Mouse (Mus musculus) hindbrain, embryonic 15.5 days (tissue): ENCODE measurements around the gene Adamts17. TPM values are rescaled to one million over a fixed set of nuclear protein-coding genes. Genes with fewer than 3 reads are reported as not detected.

Source experiments
- ATAC-seq: fragments of 200-750 bp; cut with Nextera tagmentation; 2 replicates; pipeline ENCODE4 v1.8.0; 2017; ENCODE audit warnings: low read depth, moderate number of reproducible peaks, moderate TSS enrichment; ENCODE audit not compliant: low FRiP score
- H3K27ac ChIP-seq: fragments of 300-500 bp; sonication (generic); replicated peaks from 2 replicates; pipeline ENCODE4 v1.5.1; 2015; ENCODE audit warnings: mild to moderate bottlenecking, inconsistent platforms
- H3K27me3 ChIP-seq: fragments of 300-500 bp; sonication (generic); 2 replicates; pipeline ENCODE4 v1.6.1; 2015; ENCODE audit warnings: control low read depth, inconsistent platforms
- H3K36me3 ChIP-seq: fragments of 300-500 bp; sonication (generic); 2 replicates; pipeline ENCODE4 v1.6.1; 2015; ENCODE audit warnings: control low read depth, inconsistent platforms
- H3K4me1 ChIP-seq: fragments of 300-500 bp; sonication (generic); replicated peaks from 2 replicates; pipeline ENCODE4 v1.6.1; 2015; ENCODE audit warnings: control low read depth, inconsistent platforms
- H3K4me2 ChIP-seq: fragments of 300-500 bp; sonication (generic); 2 replicates; pipeline ENCODE4 v1.6.1; 2015; ENCODE audit warnings: moderate library complexity, mild to moderate bottlenecking, inconsistent platforms
- H3K4me3 ChIP-seq: fragments of 300-500 bp; sonication (generic); 2 replicates; pipeline ENCODE4 v1.5.1; 2015; ENCODE audit warnings: mild to moderate bottlenecking, inconsistent platforms
- H3K9ac ChIP-seq: fragments of 300-500 bp; sonication (generic); 2 replicates; pipeline ENCODE4 v1.6.1; 2015; ENCODE audit warnings: inconsistent platforms
- H3K9me3 ChIP-seq: fragments of 300-500 bp; sonication (generic); 2 replicates; pipeline ENCODE4 v1.6.1; 2016; ENCODE audit warnings: control low read depth, inconsistent platforms
- WGBS: fragments of 180-500 bp; shearing (Covaris S2); methylation state at CpG from one replicate; pipeline ENCODE4 v1.1.7; 2015; 5-methylcytosine and 5-hydroxymethylcytosine counted together
- polyA plus RNA-seq: library from polyadenylated mRNA; unstranded; fragments of >200 nt; fragmentation: Nextera tagmentation; extraction: Ambion mirVana; gene quantifications from 2 replicates; pipeline ENCODE4 v1.2.1, GENCODE M21; 2015

The Adamts17 gene
- polyA plus RNA-seq, 1 experiment from 2014 or later, result 3.5 TPM

DNA sequence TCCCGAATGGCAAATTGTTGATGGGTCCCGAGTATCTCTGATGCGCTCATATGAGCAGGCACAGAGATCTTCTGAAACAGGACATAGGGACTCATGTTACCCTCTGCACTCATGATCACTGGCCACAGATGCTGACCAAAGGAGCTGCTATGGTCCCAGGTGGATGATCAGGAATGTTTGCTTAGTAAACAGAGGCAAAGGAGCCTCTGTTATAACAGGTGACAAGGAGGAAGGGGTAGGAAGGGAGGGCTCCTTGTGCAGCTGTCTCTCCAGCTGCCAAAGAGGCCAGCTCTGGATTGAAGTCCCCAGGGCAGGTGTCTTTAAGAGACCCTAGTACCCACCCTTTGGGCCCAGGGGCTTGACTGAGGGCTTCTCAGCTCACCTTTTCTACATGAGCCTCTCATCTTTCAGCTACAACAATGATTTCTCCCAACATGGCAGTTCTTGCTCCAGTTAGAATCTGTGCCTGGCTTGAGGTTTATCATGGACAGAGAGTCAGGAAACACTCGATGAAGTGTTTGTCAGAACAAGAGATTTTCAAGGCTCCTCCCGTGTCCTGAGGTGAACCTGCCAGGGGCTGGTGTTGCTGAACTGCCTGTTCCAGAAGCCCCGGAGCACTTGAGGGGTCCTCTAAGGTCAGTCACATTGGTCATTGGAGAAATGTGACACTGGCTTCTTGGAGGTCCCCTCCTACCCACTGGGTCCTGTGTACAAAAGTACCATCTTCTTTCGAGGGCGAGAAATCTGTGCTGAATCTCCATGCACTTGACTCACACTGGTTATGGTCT is 120.9 kb downstream of the Adamts17 start:
- ATAC-seq, result no peak
- Histone ChIP-seq H3K4me1 (peaks cover 6% of the 10 kb centered on the region; the same call in 1 of the 2 replicates), H3K36me3 (no peaks in the 10 kb centered on the region), H3K27me3 (no peaks in the 10 kb centered on the region), H3K4me2 (no peak overlapping the region), H3K9ac (no peak overlapping the region), H3K27ac (no peak overlapping the region), H3K9me3 (no peaks in the 10 kb centered on the region), H3K4me3 (no peak overlapping the region)
- WGBS, result 92% methylated on average over 8 of the region's 8 CpGs

DNA sequence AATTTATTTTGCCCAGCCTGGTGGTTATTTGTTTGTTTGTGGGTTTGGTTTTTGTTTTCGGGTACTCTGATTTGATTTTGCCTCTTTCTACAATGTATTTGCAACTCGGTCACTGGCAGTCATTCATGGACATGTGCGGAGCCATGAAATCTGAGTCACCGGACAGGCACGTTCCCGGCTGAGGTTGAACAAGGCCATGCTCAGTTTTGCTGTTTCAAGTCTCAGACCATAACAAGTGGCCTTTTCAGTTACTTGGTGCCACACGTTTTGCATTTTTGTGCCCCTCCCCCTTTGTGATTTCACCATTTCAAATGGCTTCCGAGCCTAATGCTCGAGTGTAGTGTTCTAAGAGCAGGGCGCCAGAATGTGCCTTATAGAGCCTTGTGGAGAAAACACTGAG is 123.2 kb downstream of the Adamts17 start:
- H3K4me2 ChIP-seq, result no peak overlapping the region
- no peak overlapping the region for H3K4me3 ChIP-seq
- no peak for ATAC-seq
- H3K27ac ChIP-seq, result no peak overlapping the region
- no peaks in the 10 kb centered on the region for H3K36me3 ChIP-seq
- H3K9ac ChIP-seq, result no peak overlapping the region
- peaks cover 15% of the 10 kb centered on the region for H3K4me1 ChIP-seq
- H3K9me3 ChIP-seq, result no peaks in the 10 kb centered on the region
- WGBS, result 79% methylated on average over 10 of the region's 10 CpGs
- no peaks in the 10 kb centered on the region for H3K27me3 ChIP-seq

GRCm38 (mm10) chr7:66963541-66963940 is 124.0 kb downstream of the Adamts17 start:
- H3K9me3 ChIP-seq, result no peaks in the 10 kb centered on the region
- no peaks in the 10 kb centered on the region for H3K36me3 ChIP-seq
- H3K27me3 ChIP-seq, result no peaks in the 10 kb centered on the region
- ATAC-seq, result no peak
- H3K27ac ChIP-seq, result no peak overlapping the region
- H3K4me1 ChIP-seq, result peaks cover 20% of the 10 kb centered on the region
- H3K4me2 ChIP-seq, result no peak overlapping the region
- 86% methylated on average over 8 of the region's 8 CpGs for WGBS
- H3K4me3 ChIP-seq, result no peak overlapping the region
- no peak overlapping the region for H3K9ac ChIP-seq

GRCm38 (mm10) chr7:66966541-66967205 is 127.1 kb downstream of the Adamts17 start:
- H3K4me1 ChIP-seq, result peaks cover 20% of the 10 kb centered on the region
- H3K9ac ChIP-seq, result 0 out of 2 replicates have a peak overlapping the region, but pooled peaks have one; percentile 10
- no peak overlapping the region for H3K4me2 ChIP-seq
- no peaks in the 10 kb centered on the region for H3K9me3 ChIP-seq
- ATAC-seq, result peak; percentile 76
- H3K4me3 ChIP-seq, result no peak overlapping the region
- H3K36me3 ChIP-seq, result no peaks in the 10 kb centered on the region
- WGBS, result 26% methylated on average over 6 of the region's 6 CpGs
- H3K27me3 ChIP-seq, result no peaks in the 10 kb centered on the region
- H3K27ac ChIP-seq, result peak overlapping the region; percentile 79

GRCm38 (mm10) chr7:66967206-66967919 is 127.8 kb downstream of the Adamts17 start:
- 42% methylated on average over 8 of the region's 8 CpGs for WGBS
- Histone ChIP-seq H3K4me3 (no peak overlapping the region), H3K27ac (peak overlapping the region; percentile 79), H3K27me3 (no peaks in the 10 kb centered on the region), H3K9ac (no peak overlapping the region), H3K36me3 (no peaks in the 10 kb centered on the region), H3K4me1 (peaks cover 20% of the 10 kb centered on the region), H3K9me3 (no peaks in the 10 kb centered on the region), H3K4me2 (no peak overlapping the region)
- ATAC-seq, result peak; percentile 67

- no peak overlapping the region for H3K4me3 ChIP-seq
- H3K27ac ChIP-seq, result no peak overlapping the region
- no peak overlapping the region for H3K9ac ChIP-seq
- H3K4me2 ChIP-seq, result no peak overlapping the region
- H3K36me3 ChIP-seq, result no peaks in the 10 kb centered on the region
- no peaks in the 10 kb centered on the region for H3K27me3 ChIP-seq
- H3K4me1 ChIP-seq, result peaks cover 20% of the 10 kb centered on the region
- ATAC-seq, result no peak
- H3K9me3 ChIP-seq, result no peaks in the 10 kb centered on the region
- 73% methylated on average over 6 of the region's 6 CpGs for WGBS
Observed at GRCm38 (mm10) chr7:66968661-66969060, 129.1 kb downstream of the Adamts17 start.

DNA sequence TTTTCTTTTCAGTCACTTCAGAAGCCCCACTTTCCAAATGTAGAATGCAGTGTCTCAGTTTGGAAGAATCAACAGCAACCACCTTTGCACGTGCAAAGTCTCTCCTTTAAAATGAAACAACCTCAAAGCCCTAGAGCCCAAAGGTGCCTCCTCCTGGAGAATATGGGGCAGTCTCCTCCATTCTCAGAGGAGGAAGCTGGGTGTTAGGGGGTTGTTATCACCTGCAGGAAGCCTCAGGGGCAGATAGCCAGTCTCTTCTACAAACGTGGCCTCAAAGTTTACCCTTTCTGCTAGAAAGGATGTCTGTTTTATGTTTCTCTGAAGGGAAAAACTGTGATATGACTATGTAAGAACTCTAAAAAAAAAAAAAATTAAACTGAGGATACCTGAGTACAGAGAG is 129.7 kb downstream of the Adamts17 start:
- H3K4me2 ChIP-seq, result no peak overlapping the region
- no peaks in the 10 kb centered on the region for H3K27me3 ChIP-seq
- ATAC-seq, result no peak
- H3K4me1 ChIP-seq, result peaks cover 20% of the 10 kb centered on the region
- H3K27ac ChIP-seq, result no peak overlapping the region
- no peak overlapping the region for H3K4me3 ChIP-seq
- WGBS, result 74% methylated on average over 2 of the region's 2 CpGs
- H3K9me3 ChIP-seq, result no peaks in the 10 kb centered on the region
- H3K36me3 ChIP-seq, result no peaks in the 10 kb centered on the region
- H3K9ac ChIP-seq, result no peak overlapping the region

- no peak overlapping the region for H3K4me2 ChIP-seq
- ATAC-seq, result no peak
- H3K27me3 ChIP-seq, result no peaks in the 10 kb centered on the region
- no peak overlapping the region for H3K4me3 ChIP-seq
- peaks cover 20% of the 10 kb centered on the region for H3K4me1 ChIP-seq
- no peaks in the 10 kb centered on the region for H3K9me3 ChIP-seq
- H3K27ac ChIP-seq, result no peak overlapping the region
- WGBS, result 77% methylated on average over 2 of the region's 2 CpGs
- H3K9ac ChIP-seq, result no peak overlapping the region
- no peaks in the 10 kb centered on the region for H3K36me3 ChIP-seq
Observed at GRCm38 (mm10) chr7:66970235-66970634, 130.7 kb downstream of the Adamts17 start.

DNA sequence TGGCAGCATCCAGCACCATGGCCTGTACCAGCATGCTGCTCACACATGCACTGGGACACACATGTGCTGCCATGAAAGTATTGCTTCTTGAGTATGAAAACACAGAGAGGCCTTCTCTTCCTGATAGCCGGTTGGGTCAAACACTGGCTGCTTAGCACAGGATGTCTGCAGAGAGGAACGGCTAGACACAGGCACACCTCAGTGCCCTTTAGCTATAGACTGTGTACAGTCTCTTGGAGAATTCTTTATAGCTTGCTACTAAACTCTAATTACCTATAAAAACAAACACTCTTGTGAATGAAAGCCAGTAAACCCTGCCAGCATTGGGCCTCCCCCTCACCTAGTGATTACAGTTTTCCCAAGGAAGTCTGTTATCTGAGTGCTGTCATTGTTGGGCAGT is 131.4 kb downstream of the Adamts17 start:
- 79% methylated on average over 2 of the region's 2 CpGs for WGBS
- H3K4me3 ChIP-seq, result no peak overlapping the region
- peaks cover 20% of the 10 kb centered on the region for H3K4me1 ChIP-seq
- H3K36me3 ChIP-seq, result no peaks in the 10 kb centered on the region
- no peak overlapping the region for H3K9ac ChIP-seq
- H3K9me3 ChIP-seq, result no peaks in the 10 kb centered on the region
- no peaks in the 10 kb centered on the region for H3K27me3 ChIP-seq
- H3K4me2 ChIP-seq, result no peak overlapping the region
- no peak for ATAC-seq
- H3K27ac ChIP-seq, result no peak overlapping the region

DNA sequence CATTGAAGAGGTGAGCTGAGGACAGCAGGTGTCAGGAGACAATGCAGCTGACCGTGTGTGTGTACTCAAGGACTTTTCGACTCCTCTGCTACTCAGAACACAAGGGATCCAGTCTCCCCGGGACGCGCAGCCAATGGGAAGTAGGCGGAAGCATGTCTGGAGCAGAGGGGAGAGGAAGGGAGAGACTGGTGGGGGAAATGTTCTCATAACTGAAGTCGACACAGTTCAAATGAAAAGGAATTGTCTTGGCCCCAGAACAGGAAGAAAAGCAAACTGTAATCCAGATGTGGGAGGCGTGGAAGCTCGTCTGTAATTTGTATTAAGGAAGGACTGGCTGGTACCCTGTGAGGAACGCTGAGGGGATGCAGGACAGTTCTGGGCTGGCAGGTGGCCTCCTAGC is 135.3 kb downstream of the Adamts17 start:
- Histone ChIP-seq H3K9me3 (no peaks in the 10 kb centered on the region), H3K4me2 (no peak overlapping the region), H3K27ac (no peak overlapping the region), H3K27me3 (no peaks in the 10 kb centered on the region), H3K9ac (no peak overlapping the region), H3K4me3 (no peak overlapping the region), H3K4me1 (no peaks in the 10 kb centered on the region), H3K36me3 (no peaks in the 10 kb centered on the region)
- ATAC-seq, result no peak
- 83% methylated on average over 10 of the region's 10 CpGs for WGBS

DNA sequence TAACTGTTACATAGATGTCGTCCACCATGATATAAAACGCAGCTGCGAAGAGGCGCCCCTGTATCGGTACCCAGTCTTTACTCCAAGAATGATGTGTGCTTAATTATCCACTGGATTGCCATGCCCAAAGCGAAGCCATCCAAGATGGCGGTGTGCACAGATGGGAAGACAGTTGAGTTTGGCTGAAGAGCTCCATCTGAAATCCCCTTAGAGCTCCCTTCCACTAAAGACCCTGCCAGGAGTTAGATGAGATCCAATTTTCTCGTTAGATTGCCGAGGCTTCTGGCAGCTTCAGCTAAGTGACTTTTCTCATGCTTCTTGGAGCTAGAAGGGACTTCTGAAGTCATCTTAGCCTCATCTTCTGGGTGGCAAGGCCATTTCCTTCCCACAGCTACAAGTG is 136.8 kb downstream of the Adamts17 start:
- Histone ChIP-seq H3K4me2 (no peak overlapping the region), H3K27me3 (no peaks in the 10 kb centered on the region), H3K9me3 (no peaks in the 10 kb centered on the region), H3K9ac (no peak overlapping the region), H3K4me1 (no peaks in the 10 kb centered on the region), H3K36me3 (no peaks in the 10 kb centered on the region), H3K27ac (no peak overlapping the region), H3K4me3 (no peak overlapping the region)
- ATAC-seq, result no peak
- 88% methylated on average over 9 of the region's 9 CpGs for WGBS

GRCm38 (mm10) chr7:66981591-66981990 is 142.1 kb downstream of the Adamts17 start:
- ATAC-seq, result no peak
- Histone ChIP-seq H3K4me2 (no peak overlapping the region), H3K9ac (no peak overlapping the region), H3K27me3 (no peaks in the 10 kb centered on the region), H3K9me3 (no peaks in the 10 kb centered on the region), H3K36me3 (no peaks in the 10 kb centered on the region), H3K4me1 (no peaks in the 10 kb centered on the region), H3K4me3 (no peak overlapping the region), H3K27ac (no peak overlapping the region)
- WGBS, result 86% methylated on average over 6 of the region's 6 CpGs
